Mouse (Mus musculus) lung, postnatal 36 days (tissue): ENCODE measurements around the gene Lmod2.

Experiments used
- DNase-seq: peaks from one replicate; pipeline ENCODE4 v3.0.0; 2022; ENCODE audit warnings: mixed read lengths

Lmod2 gene

DNA sequence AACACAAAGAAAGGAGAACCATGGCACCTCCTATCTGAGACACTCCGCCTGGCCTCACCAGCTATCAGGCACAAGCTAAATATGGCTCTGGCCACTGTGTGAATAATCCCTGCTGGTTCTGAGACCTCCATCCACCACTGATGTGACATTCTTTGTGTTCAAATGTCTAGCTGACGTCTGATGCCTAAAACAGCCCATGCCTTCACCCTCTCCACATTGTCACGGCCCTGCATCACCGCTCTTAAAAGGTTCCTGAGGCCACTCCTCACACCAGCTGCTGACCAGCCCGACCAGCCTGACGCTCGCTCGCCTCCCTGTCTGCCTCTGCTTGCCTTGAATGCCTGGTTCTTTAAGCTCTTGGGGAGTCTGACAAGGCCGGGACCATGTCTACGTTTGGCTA lies at the start of gene Lmod2:
Gene Lmod2, plus strand, starts transcription at position 263 of the 400 bp plus-strand sequence.
- DNase-seq: no peak

DNA sequence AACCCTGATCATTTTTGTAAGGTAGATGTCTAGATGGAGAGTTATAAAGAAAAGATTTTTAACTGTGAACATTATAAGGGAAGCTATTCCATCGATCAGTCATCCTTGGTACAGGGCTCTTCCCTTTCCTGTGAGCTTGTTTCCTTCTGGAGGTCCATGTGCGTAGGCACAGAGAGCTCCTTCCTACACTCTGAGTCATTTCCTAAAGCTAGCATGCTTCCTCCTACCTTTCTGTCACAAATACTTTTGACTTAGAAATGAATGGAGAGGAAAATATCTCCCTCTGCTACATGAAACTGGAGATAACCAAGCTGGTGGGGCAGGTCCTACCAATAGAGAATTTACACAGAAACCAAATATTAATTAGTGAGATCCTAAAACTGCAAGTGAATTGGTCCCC lies 47.8 kb upstream of the Lmod2 start:
- no peak for DNase-seq

DNA sequence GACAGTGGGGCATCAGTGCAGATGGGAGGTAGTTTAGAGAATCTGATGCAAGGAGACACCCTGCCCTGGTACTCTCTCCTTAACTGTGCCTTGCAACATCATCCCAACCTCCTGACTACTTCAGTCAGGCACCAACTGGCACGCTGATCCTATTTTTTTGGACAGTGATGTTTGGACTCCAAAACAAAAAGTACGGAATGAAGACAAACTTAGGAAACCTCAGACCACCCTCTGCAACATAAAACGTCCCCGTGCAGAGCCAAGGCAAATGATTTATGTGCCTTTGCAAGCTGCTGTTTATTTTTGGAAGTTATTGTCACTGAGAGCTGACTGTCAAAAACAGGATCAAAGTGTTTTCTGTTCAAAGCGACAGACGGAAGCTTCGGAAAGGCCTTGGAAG lies 45.5 kb upstream of the Lmod2 start:
- DNase-seq: no peak

DNA sequence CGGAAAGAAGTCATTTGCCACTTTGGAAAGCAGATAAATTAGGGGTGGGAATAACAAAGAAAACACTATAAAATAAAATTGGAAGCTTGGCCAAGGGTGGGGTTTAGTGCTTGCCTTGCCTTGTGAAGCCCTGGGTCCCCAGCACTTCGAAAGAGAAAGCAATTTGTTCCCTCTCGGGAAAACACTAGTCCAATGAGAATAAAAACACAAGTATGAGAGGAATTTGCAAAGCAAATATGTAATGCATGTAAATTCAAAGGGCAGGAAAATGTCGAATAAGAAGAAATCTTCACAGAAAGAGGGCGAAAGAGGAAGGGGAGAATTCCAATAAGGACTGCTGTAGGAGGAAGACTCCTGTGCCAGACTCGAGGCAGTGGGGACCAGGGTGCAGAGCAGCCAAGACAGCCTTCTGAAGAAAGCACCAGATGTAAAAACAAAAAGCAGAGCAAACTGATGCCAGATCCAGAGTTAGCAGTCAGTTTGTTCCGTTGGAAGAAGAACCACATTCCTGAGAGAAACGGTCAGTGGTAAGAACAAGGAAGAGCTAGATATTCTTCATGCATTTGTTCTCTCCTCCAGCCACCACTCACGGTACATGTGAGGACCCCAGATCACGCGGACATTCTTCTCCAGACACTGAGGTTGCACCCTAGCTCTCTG lies 43.0 kb upstream of the Lmod2 start:
- DNase-seq: peak; percentile 26

DNA sequence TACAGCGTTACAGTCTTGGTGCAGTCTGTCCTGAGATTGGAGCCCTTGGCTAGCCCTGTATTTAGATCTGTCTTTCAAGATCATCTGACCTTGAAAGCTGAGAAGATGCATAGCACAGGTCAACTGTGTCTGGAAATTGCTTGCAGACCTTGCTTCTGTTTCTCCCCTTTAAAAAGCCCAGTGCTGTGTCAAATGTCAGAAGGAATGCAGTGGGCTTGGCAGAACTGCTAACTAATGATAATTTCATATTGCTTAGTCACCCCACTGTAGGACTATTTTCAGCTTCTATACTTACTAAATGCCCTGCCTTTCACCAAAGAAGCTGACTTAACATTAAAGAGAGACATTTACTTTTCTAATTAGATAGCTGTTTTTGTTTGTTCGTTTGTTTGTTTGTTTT lies 42.1 kb upstream of the Lmod2 start:
- DNase-seq: no peak

DNA sequence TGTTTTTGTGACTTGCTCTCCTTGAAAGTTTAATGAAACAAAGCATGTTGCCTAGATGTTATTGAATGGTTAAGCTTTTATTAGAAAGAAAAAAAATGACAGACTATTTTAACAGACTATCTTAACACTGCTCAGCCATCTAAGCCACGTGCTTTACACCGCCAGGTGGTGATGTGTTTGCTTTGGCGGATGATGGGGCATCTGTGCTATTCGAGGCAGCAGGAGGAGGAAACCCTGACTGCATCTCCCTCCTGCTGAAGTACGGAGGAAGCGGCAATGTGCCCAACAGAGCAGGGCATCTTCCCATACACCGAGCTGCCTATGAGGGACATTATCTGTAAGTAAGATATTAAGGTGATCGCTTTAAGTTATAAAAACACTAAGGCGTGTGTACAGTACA lies 33.5 kb upstream of the Lmod2 start:
- DNase-seq: no peak

DNA sequence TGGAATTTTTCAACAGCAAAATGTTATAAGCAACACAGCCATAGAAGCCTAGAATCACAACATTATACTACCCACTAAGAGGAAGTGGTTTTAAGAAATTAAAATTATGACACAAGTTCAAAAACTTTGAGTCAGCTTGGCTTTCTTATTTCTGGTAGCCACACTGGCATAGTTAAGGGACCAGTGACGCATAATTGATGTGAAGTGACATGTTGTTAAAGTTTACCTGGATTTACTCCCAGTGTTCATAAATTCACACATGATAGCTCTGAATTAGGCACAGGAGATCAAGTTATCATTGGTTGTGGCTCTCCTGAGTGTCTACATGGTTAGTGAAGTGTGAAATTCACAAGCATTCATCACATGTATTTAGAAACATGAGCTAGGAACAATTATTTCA lies 32.7 kb upstream of the Lmod2 start:
- no peak for DNase-seq

DNA sequence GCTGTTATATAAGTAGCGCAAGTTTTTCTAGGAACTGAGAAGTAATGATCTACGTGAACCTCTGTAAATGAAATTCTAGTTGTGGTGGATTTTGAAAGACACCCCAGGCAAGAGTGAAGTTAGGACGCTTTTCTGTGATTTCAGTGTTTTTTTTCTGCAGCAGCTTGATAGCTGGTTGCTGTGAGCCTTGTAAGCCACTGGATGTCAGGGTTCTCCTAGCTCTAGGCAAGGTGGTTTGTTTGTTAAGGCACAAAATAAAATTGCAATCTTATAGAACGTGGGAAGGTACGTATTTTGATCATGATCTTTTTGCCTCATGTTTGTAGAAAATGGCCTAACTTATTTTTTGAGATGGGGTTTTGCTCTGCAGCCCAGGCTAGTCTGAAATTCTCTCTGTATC lies 28.6 kb upstream of the Lmod2 start:
- no peak for DNase-seq

DNA sequence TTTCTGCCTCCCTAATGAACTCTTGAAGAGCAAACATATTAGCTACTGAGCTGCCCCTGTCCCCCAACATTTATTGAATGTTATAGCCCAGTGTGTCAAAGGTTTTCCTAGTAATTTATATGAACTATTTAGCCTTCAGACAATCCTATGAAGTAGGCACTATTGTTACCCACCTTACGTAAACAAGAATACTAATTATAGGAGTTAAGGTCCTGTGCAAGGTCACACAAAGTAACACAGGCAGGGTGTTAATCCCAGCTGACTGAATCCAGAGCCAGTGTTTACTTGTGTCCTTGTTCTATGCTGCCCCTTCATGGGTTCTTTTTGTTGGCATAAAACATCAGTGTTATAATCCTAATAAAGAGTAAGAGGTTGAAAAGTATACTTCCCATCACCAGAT lies 27.9 kb upstream of the Lmod2 start:
- no peak for DNase-seq

DNA sequence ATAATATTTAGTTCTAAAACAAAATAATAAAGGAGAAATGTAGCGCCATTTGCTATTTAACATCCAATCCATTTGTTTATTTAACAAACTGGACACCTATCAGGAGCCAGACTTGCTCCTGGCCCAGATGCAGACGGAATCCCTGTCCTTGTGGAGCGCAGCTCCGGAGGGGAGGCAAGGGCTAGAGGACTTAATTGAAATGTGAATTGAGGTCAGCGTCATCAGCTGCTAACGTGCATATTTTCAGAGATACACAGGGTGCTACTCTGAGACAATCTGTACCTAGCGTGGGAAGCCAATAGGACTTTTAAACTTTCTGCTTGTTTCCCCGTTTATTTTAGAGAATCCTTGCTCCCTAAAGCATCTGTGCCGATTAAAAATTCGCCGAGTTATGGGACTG lies 27.3 kb upstream of the Lmod2 start:
- no peak for DNase-seq

DNA sequence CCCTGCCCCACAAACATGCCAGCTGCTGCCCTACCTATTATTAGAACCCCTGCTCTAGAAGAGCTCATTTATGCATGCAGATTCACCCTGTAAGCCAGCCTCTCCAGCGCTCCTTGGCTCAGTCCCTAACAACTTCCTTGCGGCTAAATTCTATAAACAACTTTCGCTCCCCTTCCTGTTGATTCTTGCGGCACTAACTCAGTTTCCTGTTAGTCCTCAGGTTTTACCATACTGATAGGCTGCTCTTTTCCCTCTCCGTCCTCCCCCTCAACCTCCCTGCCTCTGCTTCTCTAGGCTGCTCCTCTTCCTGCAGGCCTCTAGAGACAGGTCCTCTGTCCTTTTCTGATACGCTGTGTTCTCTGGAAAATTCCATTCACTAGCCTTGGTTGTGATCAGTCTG lies 26.4 kb upstream of the Lmod2 start:
- DNase-seq: peak; percentile 53

DNA sequence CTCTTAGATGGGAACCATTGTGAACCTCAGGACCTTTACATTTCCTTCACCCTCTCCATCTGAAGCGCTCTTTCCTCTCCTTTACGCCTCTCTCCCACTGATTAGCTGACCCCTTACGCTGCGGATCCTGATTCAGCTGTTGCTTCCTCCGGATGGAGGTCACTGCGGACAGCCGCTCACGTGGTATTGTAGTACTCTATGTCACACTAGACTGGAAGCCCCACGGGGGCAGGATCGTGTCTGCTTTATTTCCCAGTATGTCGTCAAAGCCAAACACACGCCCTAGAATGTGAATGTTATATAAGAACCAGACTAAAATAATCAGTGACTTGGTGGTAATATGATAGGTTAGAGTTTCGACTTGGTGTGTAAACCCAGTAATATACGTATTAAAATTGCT lies 25.1 kb upstream of the Lmod2 start:
- no peak for DNase-seq

DNA sequence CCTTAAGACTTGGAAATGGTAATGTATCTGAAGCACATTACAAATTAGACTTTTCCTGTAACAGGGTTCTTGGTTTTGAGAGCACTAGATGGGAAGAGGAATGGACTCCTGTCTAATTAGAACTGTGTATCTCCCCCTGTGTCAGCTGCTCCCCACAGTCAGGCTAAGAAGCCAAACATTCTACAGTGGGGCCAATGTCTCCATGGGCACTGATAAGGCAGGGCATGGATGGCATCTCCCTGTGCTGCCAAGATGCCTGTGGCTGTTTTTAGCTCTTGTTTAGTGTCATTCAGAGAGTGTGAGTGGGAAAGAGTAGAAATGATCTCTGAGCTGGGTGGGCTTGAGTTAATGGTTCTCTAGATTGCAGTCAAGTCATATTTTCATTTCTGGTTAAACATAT lies 24.2 kb upstream of the Lmod2 start:
- no peak for DNase-seq

DNA sequence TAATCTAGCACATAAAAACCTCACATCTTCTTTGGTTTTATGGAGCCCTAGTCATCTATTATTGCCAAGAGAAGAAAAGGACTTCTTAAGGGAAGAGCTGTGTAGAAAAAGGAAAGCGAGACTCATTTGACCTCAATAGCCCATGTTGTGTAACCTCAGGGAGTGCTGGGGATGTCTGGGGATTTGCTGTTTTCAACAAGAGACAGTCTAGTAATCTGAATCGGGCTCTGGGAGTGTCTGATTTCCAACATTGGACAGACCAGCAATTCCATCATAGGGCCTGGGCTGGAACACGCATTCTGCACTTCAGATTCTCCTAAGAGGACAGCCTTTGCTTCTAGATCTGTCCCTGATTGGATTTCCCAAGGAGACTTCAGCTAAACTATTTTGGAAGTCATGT lies 14.1 kb upstream of the Lmod2 start:
- DNase-seq: no peak

DNA sequence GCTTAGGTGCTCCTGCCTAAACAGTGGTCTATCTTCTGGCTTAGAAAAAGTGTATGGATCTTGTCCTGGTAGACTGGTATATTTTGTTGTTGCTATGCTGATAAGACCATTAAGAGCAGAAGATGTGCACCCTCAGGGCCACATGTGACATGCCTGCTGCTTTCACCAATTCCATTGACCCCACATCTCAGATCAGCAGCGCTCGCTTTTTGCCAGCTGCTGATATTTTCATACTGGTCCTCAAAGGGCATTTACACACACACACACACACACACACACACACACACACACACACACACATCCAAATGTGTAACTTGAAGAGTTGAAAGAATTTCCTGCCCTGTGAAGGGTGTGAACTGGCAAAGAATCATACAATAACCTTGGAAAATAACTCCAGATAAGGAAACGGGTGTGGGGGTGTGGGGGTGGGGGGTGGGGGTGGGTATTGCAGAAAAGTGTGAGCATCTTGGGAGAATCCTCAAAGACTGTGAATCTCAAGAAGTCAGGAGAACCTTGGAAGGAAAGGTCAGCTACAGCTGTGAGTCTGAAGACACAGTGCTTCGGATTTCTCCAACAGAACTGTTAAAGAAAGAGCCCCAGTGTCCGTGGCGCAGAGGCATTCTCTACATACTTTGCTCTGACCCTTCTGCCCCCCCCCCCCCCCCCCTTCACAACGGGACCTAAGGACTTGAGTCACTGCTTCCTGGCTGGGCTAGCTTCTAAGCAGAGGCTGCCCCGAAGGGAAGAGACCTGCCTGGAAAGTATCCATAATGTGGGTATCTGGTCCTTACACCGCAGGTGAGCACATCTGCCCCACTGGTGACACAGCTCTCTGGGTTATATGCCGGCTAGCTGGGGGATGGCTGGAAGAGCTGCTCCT lies 11.9 kb upstream of the Lmod2 start:
- DNase-seq: peak; percentile 30

DNA sequence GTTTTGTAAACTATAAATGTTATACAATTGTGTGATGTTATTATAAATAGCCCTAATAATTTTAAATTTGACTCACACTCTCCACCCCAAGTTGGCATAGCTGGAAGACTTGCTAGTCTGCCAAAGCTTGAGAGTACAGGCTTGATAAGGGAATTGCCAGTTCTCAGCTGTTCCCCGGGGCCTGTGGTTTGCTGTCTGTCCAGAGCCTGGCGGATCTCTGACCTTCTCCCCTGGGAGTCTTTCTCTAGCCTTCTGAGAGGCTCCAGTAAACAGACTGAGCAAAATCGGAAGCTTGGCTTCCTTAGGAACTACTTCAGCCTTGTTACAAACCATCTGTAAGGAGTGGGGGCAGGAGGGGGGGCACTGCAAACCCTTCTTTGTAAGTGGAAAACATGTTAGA lies 10.7 kb upstream of the Lmod2 start:
- peak; percentile 65 for DNase-seq

DNA sequence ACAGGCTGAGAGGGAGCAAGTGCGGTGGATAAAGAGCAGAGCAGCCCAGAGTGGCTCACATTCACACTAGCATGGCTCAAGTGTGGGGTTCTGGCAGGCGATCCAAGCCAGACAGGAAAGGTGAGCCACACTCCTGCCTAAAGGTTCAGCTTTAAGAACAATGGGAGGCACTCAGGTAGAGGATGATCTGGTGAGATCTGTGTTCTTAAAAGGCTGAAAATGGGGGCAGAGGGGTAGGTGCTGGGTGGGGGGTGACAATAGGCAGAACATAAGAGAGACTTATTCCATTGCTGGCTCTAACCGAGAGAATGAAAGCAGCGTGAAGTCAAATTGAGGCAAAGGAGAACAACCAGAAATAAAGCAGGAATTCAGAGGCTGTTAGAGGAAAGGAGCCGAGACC lies 7.3 kb upstream of the Lmod2 start:
- no peak for DNase-seq

DNA sequence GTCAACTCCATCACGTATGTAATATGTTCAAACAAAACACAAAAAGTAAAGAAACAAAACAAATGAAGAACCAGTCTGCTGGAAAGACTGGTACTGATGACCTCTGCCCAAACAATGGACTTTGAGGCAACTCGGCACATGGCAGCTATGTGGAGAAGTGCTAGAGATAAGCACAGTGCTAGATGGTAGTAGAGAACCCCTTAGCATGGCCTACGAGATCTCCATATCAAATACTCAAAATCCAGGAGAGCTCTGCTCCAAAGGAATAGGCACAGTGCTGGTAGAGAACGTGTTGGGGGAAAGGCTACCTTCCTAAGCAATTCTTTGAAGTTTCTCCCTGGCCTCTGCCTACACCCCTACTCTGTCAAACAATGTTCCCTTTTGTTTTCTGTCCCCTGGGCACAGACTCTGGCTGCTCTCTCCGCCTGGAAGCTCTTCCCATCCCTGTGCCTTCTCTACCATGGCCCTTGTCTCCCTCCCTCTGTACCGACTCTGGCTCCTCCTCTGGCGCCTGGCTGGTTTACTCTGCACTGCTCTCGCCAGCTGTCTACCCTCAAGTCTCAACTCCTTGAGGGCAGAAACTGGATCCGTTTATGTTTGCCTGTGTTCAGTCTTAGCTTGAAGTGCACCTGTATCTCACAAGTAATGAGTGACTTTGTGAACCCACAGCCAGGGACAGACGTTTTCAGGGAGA lies 5.9 kb upstream of the Lmod2 start:
- peak; percentile 54 for DNase-seq

DNA sequence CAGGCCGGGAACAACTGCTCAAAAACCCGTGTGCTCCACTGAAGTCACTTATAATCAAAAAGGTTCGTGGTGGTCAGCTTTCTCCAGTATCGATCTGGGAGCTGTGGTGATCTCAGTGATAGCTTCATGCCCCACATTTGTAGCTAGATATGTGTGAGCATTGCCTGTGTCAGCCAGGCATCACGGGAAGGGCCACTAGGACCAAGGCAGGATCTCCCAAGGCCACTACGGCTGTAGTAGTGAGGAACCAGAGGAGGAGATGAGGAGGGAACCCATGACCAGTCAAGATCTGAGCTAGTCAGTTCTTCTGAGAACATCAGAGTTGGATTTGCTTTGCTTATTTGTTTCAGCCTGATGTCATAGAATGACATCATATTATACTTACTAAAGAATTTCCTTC lies 1.6 kb downstream of the Lmod2 start:
- no peak for DNase-seq

DNA sequence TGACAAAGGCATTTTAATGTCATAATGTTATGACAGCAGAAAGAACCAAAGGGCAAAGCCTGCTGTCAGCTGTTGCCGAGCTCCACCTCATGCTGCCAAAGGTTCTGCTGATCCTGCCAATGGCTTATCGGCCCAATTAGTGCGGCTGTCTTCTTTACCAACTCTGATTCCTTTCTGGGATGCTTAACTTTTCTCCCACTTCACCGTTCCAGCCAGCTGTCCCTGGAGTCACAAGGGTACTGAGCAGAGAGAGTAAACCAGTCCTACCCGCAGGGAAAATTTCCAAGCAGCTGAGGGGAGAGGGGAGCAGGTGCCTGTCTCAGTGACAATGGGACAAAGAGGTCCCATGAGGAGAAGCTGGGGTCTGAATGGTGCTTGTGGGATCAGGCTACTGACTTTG lies 2.1 kb downstream of the Lmod2 start:
- DNase-seq: no peak

DNA sequence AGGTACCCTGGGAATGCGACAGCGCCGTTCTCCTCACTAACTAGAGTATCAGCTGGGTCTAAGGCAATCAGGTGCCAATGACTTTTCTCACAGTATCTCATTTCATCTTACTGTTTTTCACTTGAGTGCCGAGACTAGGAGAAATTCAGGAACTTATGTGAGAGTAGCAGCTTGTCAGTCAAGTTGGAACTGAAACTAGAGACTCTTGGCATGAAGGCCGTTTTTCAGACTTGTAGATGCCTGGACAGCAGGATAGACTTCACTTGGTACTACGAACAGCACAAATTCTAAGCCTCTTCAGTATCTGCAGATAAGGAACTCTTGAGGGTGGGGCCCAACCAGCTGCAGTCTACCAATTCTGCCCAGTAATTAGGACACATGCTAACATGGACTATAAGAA lies 2.6 kb downstream of the Lmod2 start:
- DNase-seq: no peak

DNA sequence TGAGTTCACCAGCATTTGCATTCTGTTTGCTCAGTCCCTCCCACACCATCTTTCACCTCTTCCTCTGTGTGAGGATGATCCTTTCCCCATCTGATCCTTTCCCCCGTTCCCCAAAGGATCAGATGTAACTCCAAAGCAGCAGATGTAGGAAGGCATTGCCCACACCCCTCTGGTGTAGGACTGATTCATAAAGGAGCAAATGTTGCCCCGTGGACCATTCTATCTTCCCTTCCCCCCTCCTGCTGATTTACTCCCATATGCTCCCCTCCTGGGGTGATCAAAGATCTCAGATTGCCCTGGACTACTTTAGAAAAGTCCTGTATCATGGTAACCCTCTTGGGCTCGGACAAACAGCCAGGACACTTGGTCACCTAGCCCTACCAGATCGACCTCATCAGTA lies 3.2 kb downstream of the Lmod2 start:
- no peak for DNase-seq

DNA sequence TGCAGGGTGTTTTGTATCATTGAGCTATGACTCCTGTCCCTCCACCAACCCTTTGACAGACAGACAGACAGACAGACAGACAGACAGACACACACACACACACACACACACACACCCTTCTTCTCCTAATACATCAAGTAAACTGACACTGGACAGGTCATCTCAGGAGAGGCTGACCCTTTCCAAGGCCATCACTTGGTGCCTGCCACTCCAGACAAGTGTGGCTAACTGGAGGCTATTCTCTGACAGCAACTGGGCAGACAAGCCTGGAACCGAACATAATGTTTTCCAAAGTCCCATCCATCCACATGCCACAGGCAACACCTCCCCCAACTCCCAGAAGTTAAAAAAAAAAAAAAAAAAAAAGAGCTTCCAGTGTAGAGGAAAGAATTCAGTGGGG lies 4.1 kb downstream of the Lmod2 start:
- DNase-seq: no peak

DNA sequence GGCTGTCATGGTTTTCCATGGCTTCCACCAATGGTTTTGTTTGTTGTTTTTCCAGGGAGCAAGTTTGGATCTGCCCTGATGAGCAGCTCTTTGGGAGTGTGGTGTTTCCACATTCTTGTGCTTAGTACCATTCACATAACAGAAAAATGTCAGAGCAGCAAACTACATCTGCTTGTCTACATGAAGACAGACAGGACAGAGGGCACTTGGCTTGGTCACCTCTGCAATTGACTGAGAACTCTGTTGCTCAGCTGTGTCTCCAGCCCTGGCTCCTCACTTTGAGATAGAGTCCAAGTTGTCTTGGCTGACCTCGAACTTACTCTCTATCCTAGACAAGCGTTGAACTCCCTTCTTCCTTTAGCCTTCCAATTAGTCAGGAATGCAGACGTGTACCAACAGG lies 4.8 kb downstream of the Lmod2 start:
- DNase-seq: peak; percentile 21
